Mouse (Mus musculus) urinary bladder, postnatal 4 days (tissue): ENCODE results near the gene Asna1.
A peak's percentile ranks its signal among the peaks of the same experiment; 100 is the strongest.

Experiments
- DNase-seq, 2 experiments: peaks; one replicate each; pipeline ENCODE4 v3.0.0; 2021 to 2022; ENCODE audit warnings: low spot score in 2 of 2

The Asna1 gene

DNA sequence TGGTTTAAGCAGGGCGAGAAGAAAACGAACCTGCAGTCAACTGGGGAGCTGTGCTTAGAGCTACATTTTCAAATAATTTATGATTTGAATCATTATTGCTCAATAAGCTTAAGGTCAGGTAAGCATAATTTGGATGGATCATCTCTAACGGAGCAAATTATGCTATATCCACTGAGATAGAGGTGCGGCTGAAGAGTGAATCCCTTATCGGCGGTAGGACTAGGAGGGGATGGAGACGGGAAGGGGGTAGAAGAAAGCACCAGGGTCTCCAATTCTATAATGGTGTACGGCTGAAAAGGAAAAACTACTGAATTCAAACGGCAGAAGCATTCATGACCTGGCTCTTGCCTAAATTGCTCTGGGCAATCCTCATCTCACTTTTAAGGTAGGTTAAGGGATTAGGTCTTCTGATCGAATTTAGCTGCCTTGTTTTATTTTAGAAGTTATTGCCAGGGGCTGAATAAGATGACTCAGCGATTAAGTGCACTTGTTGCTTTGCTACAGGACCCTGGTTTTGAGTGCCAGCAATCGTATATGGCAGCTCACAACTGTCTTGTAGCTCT is 10.2 kb upstream of the Asna1 start:
- DNase-seq: no peak

GRCm38 (mm10) chr8:85034764-85035163 is 9.7 kb upstream of the Asna1 start:
- DNase-seq: peak; percentile 44 to 76

DNA sequence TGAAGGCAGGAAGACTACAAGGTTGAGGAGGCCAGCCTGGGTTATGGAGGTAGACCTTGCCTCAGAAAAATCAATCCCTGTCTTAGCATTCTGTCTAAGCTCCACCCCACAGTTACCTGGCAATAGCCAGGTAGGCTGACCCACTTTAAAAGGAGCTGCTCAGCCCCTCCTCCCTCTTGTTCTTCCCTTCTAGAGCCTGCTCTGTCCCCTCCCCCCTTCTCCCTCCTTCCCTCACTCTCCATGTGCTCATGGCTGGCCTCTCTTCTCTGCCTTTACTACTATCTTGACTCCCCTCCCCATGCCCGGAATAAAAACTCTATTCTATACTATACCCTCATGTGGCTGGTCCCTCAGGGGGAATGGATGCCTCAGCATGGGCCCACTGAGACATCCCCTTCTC is 8.8 kb upstream of the Asna1 start:
- DNase-seq: no peak

- no peak for DNase-seq
These were observed 7.7 kb upstream of the Asna1 start for GRCm38 (mm10) chr8:85032622-85033311.

DNA sequence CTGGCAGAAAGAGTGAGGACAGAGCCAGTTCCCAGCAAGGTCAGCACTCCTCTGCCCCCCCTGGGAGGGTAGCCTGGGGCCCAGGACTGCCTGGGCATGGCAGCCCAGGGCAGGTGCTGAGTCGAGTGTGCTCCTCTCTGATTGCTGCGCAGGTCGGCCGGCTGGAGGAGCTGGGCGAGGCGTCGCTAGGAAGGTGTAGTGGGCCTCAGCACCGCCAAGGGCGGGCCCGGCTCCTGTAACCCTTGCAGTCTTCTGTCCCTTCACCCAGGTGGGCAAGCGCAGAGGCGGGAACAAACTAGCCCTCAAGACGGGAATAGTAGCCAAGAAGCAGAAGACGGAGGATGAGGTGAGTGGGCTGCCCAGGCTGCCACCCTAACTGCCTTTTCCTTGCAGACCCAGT is 4.2 kb upstream of the Asna1 start:
- no peak for DNase-seq

DNA sequence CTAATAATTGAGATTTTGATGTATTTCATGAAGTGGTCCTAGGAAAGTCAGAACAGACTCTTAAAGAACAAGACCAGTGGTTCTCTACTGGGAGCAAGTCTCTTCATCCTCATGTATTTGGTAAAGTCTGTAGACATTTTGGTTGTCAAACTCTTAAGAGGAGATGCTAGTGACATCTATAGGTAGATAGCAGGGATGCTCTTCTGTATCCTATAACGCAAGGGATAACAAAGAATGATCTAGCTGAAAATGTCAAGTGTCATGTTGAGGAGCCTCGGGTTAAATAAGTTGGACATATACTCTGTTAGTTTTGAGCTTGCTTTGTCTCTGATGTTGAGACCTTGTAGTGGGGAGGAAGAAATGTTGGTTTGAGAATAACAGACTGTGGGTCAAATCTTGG is 2.8 kb upstream of the Asna1 start:
- no peak for DNase-seq

- no peak for DNase-seq
These were observed 2.4 kb upstream of the Asna1 start for GRCm38 (mm10) chr8:85027516-85027855.

- peak; percentile 94 to 97 for DNase-seq
These were observed 1.8 kb upstream of the Asna1 start, which contains the start of gene Trir for GRCm38 (mm10) chr8:85026670-85027515. Gene Trir, plus strand, starts transcription at chr8:85026823.

- no peak for DNase-seq
These were observed 1.2 kb downstream of the Asna1 start for GRCm38 (mm10) chr8:85023846-85024245.

DNA sequence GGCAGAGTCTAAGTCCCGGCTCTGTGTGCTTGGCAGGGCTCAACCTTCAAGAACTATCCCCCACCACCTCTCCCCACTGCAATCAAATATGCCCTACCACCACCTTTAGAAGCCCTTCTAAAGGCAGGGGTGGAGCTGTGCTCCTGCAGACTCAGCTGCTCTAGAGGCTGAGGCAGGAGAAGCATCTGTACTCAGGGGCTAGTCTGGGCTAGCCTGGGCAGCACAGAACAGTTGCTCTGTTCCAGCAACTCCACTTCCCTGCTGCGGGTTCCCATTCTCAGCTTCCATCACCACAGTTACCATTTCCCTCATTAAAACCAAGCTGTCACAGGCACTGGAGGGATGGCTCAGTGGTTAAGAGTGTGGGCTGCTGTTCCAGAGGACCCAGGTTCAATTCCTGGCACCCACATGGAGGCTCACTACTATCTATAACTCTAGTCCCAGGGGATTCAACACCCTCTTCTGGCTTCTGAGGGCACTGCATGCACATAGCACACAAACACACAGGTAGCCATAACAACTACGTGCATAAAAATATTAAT is 3.5 kb downstream of the Asna1 start:
- DNase-seq: no peak

- DNase-seq: no peak
These were observed 7.9 kb downstream of the Asna1 start for GRCm38 (mm10) chr8:85017209-85017608.

GRCm38 (mm10) chr8:85016724-85017123 is 8.4 kb downstream of the Asna1 start:
- peak in 1 of 2 experiments; percentile 41 for DNase-seq

DNA sequence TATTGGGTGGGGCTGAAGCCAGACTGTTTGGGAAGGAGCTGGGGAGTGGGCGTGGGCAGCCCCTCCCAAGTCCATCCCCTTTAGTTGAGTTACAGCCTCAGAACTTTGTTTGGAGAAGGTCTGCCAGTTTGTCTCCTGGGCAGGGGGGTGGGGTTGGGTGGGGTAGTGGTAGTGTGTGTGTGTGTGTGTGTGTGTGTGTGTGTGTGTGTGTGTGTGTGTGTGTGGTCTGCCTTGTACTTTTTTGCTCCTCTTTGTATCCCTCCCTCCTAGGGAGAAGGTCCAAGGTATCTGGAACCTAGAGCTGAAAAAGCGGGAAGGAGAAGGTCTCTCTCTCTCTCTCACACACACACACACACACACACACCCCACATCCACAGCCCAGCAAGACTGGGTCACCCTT is 10.7 kb downstream of the Asna1 start, which contains the start of gene Best2:
Gene Best2, minus strand, starts transcription at position 101 of the 400 bp plus-strand sequence.
- no peak for DNase-seq

DNA sequence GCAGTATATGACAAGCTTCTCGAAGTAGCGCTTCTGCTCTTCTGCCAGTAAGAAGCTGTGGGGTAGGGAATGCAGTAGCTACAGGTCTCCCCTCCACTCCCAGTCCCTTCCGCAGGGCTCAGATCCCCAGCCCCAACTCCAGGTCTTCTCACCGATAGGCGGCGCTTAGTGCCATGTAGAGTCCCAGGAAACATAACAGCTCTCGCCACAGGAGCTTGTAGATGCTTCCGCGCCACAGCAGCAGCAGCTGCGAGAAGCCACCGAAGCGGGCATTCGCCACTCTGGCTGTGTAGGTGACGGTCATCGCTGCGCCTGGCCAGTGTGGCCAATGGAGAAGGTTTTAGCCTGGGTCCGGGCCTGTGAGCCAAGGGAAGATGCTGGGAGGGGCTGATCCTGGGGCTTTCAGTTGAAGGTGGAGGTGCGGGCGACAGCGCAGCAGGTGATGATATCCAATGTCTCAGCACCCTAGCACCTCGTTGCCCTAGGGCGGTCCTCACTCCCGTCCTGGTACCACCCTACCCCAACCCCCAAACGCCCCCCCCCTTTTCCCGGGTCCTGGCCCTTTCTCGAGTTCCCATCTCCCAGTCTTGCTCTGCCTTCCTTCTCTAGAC is 11.7 kb downstream of the Asna1 start:
- DNase-seq: peak in 1 of 2 experiments; percentile 45

GRCm38 (mm10) chr8:85011242-85011641 is 13.8 kb downstream of the Asna1 start:
- no peak for DNase-seq

DNA sequence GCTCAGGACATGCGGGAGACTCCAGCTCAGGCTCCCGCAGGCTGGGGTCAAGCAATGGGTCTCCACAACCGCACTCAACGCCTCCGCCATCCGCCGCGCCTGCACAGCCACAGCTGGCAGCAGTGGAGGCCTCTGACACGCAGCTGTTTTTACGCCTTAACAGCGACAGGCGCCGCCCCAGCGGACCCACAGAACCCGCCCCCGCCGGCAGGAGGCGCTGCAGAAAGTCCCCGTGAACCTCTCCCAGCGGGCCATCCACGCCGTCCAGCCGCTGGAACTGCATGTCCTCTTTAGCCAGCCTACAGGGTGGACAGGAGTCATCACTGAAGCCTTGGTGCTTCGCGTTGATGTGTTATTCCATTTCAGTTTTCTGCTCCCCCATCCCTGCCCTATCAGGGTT is 17.4 kb downstream of the Asna1 start:
- peak in 1 of 2 experiments; percentile 32 for DNase-seq

GRCm38 (mm10) chr8:84997649-84998295 is 27.3 kb downstream of the Asna1 start:
- DNase-seq: peak; percentile 71 to 93

DNA sequence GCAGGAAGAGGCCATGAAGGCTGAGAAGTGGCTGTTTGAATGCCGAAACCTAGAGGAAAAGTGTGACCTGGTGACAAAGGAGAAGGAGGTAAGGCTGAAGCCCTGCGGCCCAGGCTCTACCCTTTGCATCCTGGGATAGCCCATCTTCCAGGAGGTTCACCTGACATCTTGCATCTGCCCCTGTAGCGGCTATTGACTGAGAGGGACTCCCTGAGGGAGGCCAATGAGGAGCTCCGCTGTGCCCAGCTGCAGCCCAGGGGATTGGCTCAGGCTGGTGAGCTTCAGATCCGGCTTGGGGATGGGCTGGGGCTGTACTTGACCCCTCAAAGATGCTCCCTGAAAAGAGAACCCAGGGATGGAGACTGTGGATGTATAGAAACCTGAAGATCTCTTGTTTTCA is 28.1 kb downstream of the Asna1 start:
- DNase-seq: no peak

- no peak for DNase-seq
These were observed 29.4 kb downstream of the Asna1 start for GRCm38 (mm10) chr8:84995680-84996079.

DNA sequence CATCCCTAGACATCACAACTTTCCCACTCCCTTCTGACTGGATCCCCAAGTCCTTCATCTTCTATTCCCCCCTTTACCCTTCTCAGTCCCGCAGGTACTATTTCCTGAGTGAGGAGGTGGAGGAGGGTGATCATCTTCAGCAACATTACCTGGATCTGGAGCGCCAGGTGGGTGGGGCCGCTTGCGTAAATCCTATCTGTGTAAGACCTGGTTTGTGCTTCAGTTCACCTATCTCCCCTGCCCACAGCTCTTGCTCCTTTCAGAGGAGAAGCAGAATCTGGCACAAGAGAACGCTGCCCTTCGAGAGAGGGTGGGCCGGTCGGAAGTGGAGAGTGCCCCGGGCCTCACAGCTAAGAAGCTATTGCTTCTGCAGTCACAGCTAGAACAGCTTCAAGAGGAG is 30.7 kb downstream of the Asna1 start:
- DNase-seq: no peak

DNA sequence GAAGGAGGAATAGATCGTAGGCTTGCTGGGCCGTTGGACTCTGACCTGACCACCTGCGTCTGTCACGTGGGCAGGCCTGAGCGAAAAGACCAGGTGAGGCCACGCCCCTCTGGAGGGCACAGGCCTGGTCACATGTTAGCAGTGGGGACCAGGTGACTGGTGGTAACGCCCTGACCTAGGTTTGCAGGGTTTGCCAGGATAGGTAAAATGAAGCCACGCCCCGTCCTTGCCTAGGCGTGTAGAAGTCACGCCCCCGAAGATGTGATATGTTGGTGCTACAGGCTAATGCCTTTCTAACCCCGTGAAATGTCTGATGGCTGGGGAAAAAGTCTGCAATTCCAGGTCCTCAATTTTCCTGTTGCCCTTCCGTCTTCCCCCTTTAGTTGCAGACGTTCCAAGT is 34.2 kb downstream of the Asna1 start:
- peak; percentile 63 to 74 for DNase-seq
